Comparison of ENCODE assay signal across 9 mouse cellular contexts in genomic region chr2:179200495-179200894, GRCm38 (mm10).
DNase-seq lines count a peak whose midpoint lies in the region; ATAC-seq lines count a peak whose summit lies in the region.
"Had no signal": no experiment of that assay in that cellular context is flagged by ENCODE, and none has a peak within 500 bp of the region (broad histone marks: within the 10 kb centered on the region; RNA-seq: fewer than 3 reads in every experiment).

No protein-coding gene starts in this region.

- 6% methylated on average over 6 of the region's 6 CpGs for WGBS in heart, embryonic 15.5 days
- 8% methylated on average over 6 of the region's 6 CpGs for WGBS in heart, embryonic 12.5 days

- H3K27ac ChIP-seq in heart, embryonic 15.5 days: no peak overlapping the region
- no peak overlapping the region for H3K27ac ChIP-seq in heart, embryonic 12.5 days (ENCODE audit: poor library complexity, severe bottlenecking)

- ATAC-seq in heart, embryonic 15.5 days (replicated peaks; ENCODE audit: insufficient number of reproducible peaks, insufficient read depth, low FRiP score, low read depth): 0 out of 2 replicates have a peak, but pooled peaks have one; percentile 39
- ATAC-seq in heart, embryonic 12.5 days (ENCODE audit: insufficient number of reproducible peaks, low FRiP score): no peak

- H3K27me3 ChIP-seq in heart, embryonic 15.5 days: no peaks in the 10 kb centered on the region
- H3K27me3 ChIP-seq in heart, embryonic 12.5 days (replicated peaks): no peaks in the 10 kb centered on the region

- no peaks in the 10 kb centered on the region for H3K4me1 ChIP-seq in heart, embryonic 15.5 days (replicated peaks)
- H3K4me1 ChIP-seq in heart, embryonic 12.5 days (replicated peaks): no peaks in the 10 kb centered on the region

- no peaks in the 10 kb centered on the region for H3K9me3 ChIP-seq in heart, embryonic 15.5 days (replicated peaks)
- H3K9me3 ChIP-seq in heart, embryonic 12.5 days (replicated peaks): no peaks in the 10 kb centered on the region

- H3K9ac ChIP-seq in heart, embryonic 15.5 days: no peak overlapping the region
- H3K9ac ChIP-seq in heart, embryonic 12.5 days: no peak overlapping the region

- H3K36me3 ChIP-seq in heart, embryonic 15.5 days: no peaks in the 10 kb centered on the region
- H3K36me3 ChIP-seq in heart, embryonic 12.5 days: no peaks in the 10 kb centered on the region
- H3K36me3 ChIP-seq: G1E had no signal

- no peak overlapping the region for H3K4me2 ChIP-seq in heart, embryonic 15.5 days
- no peak overlapping the region for H3K4me2 ChIP-seq in heart, embryonic 12.5 days

- peak; percentile 12 for DNase-seq in thymus, postnatal 4 days
- DNase-seq in thymus, postnatal 25 days: no peak
- peak; percentile 92 to 93 for DNase-seq in kidney, postnatal 4 days
- peak; percentile 33 for DNase-seq in yolk sac, embryonic 10.5 days (ENCODE audit: low spot score)
- DNase-seq in thymus, postnatal 14 days: no peak
- no peak for DNase-seq in right cerebral cortex, adult 2 months (ENCODE audit: low spot score in 2 of 2)

- no peak overlapping the region for H3K4me3 ChIP-seq in heart, embryonic 15.5 days
- H3K4me3 ChIP-seq in heart, embryonic 12.5 days: no peak overlapping the region

Comparison
In these comparisons a context has a peak if more than half of its experiments do, and no peak if none do; other contexts are left out.
1. DNase-seq: peak in thymus, postnatal 4 days (single experiment), kidney, postnatal 4 days (2 of 2) and yolk sac, embryonic 10.5 days (single experiment); none in thymus, postnatal 25 days (single experiment), thymus, postnatal 14 days (single experiment) and right cerebral cortex, adult 2 months (0 of 2).